Mouse (Mus musculus) liver, embryonic 14.5 days (tissue): ENCODE results near the gene F12. TPM values are rescaled to one million over a fixed set of nuclear protein-coding genes. Genes with fewer than 3 reads are reported as not detected.
A peak's percentile ranks its signal among the peaks of the same experiment; 100 is the strongest.

Source experiments
- ATAC-seq: fragments of 200-750 bp; cut with Nextera tagmentation; 2 replicates; pipeline ENCODE4 v1.8.0; 2017; ENCODE audit warnings: moderate number of reproducible peaks, mild to moderate bottlenecking, moderate library complexity; ENCODE audit not compliant: insufficient read depth
- DNase-seq, 3 experiments: peaks; one replicate each; pipeline ENCODE4 v3.0.0-alpha.2; 2012 to 2013; ENCODE audit warnings: low read depth in 3 of 3, low spot score in 3 of 3
- H3K27ac ChIP-seq: fragments of 300-500 bp; sonication (generic); 2 replicates; pipeline ENCODE4 v1.5.1; 2014; ENCODE audit warnings: moderate library complexity, mild to moderate bottlenecking, control low read depth, inconsistent platforms
- H3K27me3 ChIP-seq: fragments of 300-500 bp; sonication (generic); 2 replicates; pipeline ENCODE4 v1.6.1; 2014; ENCODE audit warnings: mild to moderate bottlenecking, low read length, moderate library complexity; ENCODE audit not compliant: control insufficient read depth, insufficient read depth
- H3K36me3 ChIP-seq: fragments of 300-500 bp; sonication (generic); replicated peaks from 2 replicates; pipeline ENCODE4 v1.6.1; 2014; ENCODE audit warnings: low read depth; ENCODE audit not compliant: control insufficient read depth, insufficient read depth
- H3K4me1 ChIP-seq, 2 experiments: fragments of 200-500 bp in 1 of 2; fragments of 300-500 bp in 1 of 2; sonication (generic) in 1 of 2; replicated peaks; 2 replicates each; pipeline ENCODE4 v1.6.1; 2012 to 2014; ENCODE audit warnings: antibody characterized with exemption in 1 of 2, inconsistent platforms in 1 of 2, low read length in 1 of 2; ENCODE audit not compliant: control insufficient read depth in 2 of 2, insufficient read depth in 2 of 2
- H3K4me2 ChIP-seq: fragments of 300-500 bp; sonication (generic); 2 replicates; pipeline ENCODE4 v1.6.1; 2014; ENCODE audit warnings: low read depth, mild to moderate bottlenecking, control low read depth, moderate library complexity
- H3K4me3 ChIP-seq, 2 experiments: fragments of 200-500 bp in 1 of 2; fragments of 300-500 bp in 1 of 2; sonication (generic) in 1 of 2; 2 replicates each; pipeline ENCODE4 v1.5.1; 2012 to 2014; ENCODE audit warnings: low read depth in 2 of 2, low read length in 2 of 2, mild to moderate bottlenecking in 2 of 2, control low read depth in 1 of 2, inconsistent platforms in 1 of 2, moderate library complexity in 1 of 2; ENCODE audit not compliant: insufficient read depth in 1 of 2
- H3K9ac ChIP-seq: fragments of 300-500 bp; sonication (generic); replicated peaks from 2 replicates; pipeline ENCODE4 v1.6.1; 2014; ENCODE audit warnings: mild to moderate bottlenecking, control low read depth, moderate library complexity
- H3K9me3 ChIP-seq: fragments of 300-500 bp; sonication (generic); 2 replicates; pipeline ENCODE4 v1.6.1; 2016; ENCODE audit warnings: low read length, mixed read lengths; ENCODE audit not compliant: control insufficient read depth
- CTCF ChIP-seq: IDR thresholded peaks from 2 replicates; pipeline ENCODE4 v1.5.1; 2016; ENCODE audit warnings: antibody characterized with exemption, low read depth, control low read depth
- EP300 ChIP-seq: IDR thresholded peaks from 2 replicates; pipeline ENCODE4 v1.6.1; 2016; ENCODE audit warnings: antibody characterized with exemption, low read depth
- WGBS: fragments of 180-500 bp; shearing (Covaris S2); extraction: QIAGEN DNeasy Blood & Tissue Kit; methylation state at CpG from one replicate; pipeline ENCODE4 v1.1.7; 2014; ENCODE audit not compliant: insufficient replicate concordance; 5-methylcytosine and 5-hydroxymethylcytosine counted together
- polyA plus RNA-seq, 2 experiments: library from polyadenylated mRNA; depleted of rRNA in 1 of 2; stranded (reverse) in 1 of 2; unstranded in 1 of 2; fragments of >200 nt; fragmentation: Nextera tagmentation in 1 of 2; extraction: Ambion mirVana in 1 of 2; gene quantifications; 2 replicates each; pipeline versions ENCODE4 v1.2.1 to v1.2.3; 2012 to 2014

F12 gene
- polyA plus RNA-seq, 2 experiments = 53.4 to 72.0 TPM

DNA sequence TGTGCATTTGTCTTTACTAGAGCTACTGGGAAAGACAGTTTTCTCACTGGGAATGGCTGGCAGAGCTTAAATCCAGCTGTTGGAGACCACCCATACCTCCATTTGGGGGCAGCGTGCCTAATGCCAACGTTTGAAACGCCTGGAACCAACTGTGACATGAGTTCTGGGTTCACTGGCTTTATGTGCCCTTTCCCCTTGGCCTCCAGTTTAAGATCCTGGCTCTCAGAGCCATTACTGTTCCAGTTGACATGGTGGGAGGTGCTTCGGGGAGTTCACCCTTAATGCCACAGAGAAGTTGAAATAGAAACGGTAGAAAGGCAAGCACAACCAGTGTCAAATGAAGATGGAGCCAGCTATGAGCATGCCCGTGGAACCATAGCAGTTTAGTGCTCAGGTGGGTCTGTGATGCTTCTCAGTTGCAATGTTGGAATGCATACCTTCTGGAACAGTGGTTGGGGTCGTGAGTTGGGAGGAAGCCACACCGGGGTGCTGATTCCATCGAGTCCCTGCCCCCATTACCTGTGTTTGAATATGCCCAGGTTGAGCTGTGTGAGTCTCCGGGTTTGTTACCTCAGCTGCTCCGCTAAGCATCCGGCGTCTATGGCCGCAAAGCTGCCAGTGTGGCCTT is 36.9 kb upstream of the F12 start:
- peaks cover 17% of the 10 kb centered on the region for H3K27me3 ChIP-seq
- H3K36me3 ChIP-seq = peaks cover 9% of the 10 kb centered on the region
- WGBS = 14% methylated on average over 14 of the region's 14 CpGs
- H3K4me1 ChIP-seq = no peaks in the 10 kb centered on the region
- no peaks in the 10 kb centered on the region for H3K9me3 ChIP-seq
- peak overlapping the region; percentile 55; the same call in 1 of the 2 replicates for H3K4me2 ChIP-seq
- no peak overlapping the region for H3K9ac ChIP-seq
- DNase-seq = no peak
- TF ChIP-seq EP300 (no peak), CTCF (no peak)
- no peak overlapping the region for H3K27ac ChIP-seq
- ATAC-seq = no peak
- H3K4me3 ChIP-seq = 0 out of 4 replicates have a peak overlapping the region, but pooled peaks of 1 of the 2 experiments have one; percentile 14

GRCm38 (mm10) chr13:55462965-55463364 is 36.4 kb upstream of the F12 start:
- Histone ChIP-seq H3K9ac (no peak overlapping the region), H3K9me3 (no peaks in the 10 kb centered on the region), H3K4me2 (no peak overlapping the region), H3K36me3 (peaks cover 9% of the 10 kb centered on the region), H3K4me3 (no peak overlapping the region), H3K27ac (no peak overlapping the region), H3K27me3 (peaks cover 17% of the 10 kb centered on the region), H3K4me1 (no peaks in the 10 kb centered on the region)
- WGBS = 40% methylated on average over 2 of the region's 2 CpGs
- TF ChIP-seq EP300 (no peak), CTCF (no peak)
- ATAC-seq (no peak), DNase-seq (no peak)

- no peak for ATAC-seq
- DNase-seq = no peak
- Histone ChIP-seq H3K9ac (no peak overlapping the region), H3K27me3 (no peaks in the 10 kb centered on the region), H3K36me3 (peaks cover 61% of the 10 kb centered on the region), H3K4me1 (peaks cover 13 to 23% of the 10 kb centered on the region in 2 experiments), H3K9me3 (no peaks in the 10 kb centered on the region), H3K27ac (no peak overlapping the region), H3K4me2 (no peak overlapping the region), H3K4me3 (no peak overlapping the region)
- TF ChIP-seq CTCF = no peak
- TF ChIP-seq EP300 = no peak
- WGBS = 90% methylated on average over 16 of the region's 16 CpGs
Observed at GRCm38 (mm10) chr13:55451785-55452549, 25.4 kb upstream of the F12 start.

- no peak overlapping the region for H3K4me3 ChIP-seq
- 82% methylated on average over 10 of the region's 10 CpGs for WGBS
Observed at GRCm38 (mm10) chr13:55451296-55451695, 24.7 kb upstream of the F12 start.

GRCm38 (mm10) chr13:55450511-55450980 is 24.0 kb upstream of the F12 start:
- WGBS = 86% methylated on average over 11 of the region's 11 CpGs
- no peaks in the 10 kb centered on the region for H3K27me3 ChIP-seq
- ATAC-seq (no peak), DNase-seq (no peak)
- H3K4me1 ChIP-seq = peaks cover 22 to 34% of the 10 kb centered on the region in 2 experiments
- no peak overlapping the region for H3K27ac ChIP-seq
- no peaks in the 10 kb centered on the region for H3K9me3 ChIP-seq
- no peak overlapping the region for H3K4me2 ChIP-seq
- TF ChIP-seq EP300 = no peak
- TF ChIP-seq CTCF = no peak
- H3K9ac ChIP-seq = no peak overlapping the region
- no peak overlapping the region for H3K4me3 ChIP-seq
- peaks cover 55% of the 10 kb centered on the region for H3K36me3 ChIP-seq

More at GRCm38 (mm10) chr13:55451296-55451695, 24.7 kb upstream of the F12 start:
- Histone ChIP-seq H3K9me3 (no peaks in the 10 kb centered on the region), H3K27me3 (no peaks in the 10 kb centered on the region), H3K9ac (no peak overlapping the region), H3K36me3 (peaks cover 58% of the 10 kb centered on the region), H3K4me2 (no peak overlapping the region), H3K4me1 (peaks cover 20 to 30% of the 10 kb centered on the region in 2 experiments), H3K27ac (no peak overlapping the region)
- ATAC-seq (no peak), DNase-seq (no peak)
- TF ChIP-seq EP300 (no peak), CTCF (no peak)
